Mouse (Mus musculus) embryonic facial prominence, embryonic 10.5 days (tissue): ENCODE data around the gene Ube2k. TPM values are rescaled to one million over a fixed set of nuclear protein-coding genes. Genes with fewer than 3 reads are reported as not detected.

Experiments used
- DNase-seq: peaks from one replicate; pipeline ENCODE4 v3.0.0-alpha.2; 2017; ENCODE audit warnings: low spot score
- H3K27ac ChIP-seq: fragments of 300-500 bp; sonication (generic); replicated peaks from 2 replicates; pipeline ENCODE4 v1.5.1; 2016; ENCODE audit warnings: mild to moderate bottlenecking
- H3K27me3 ChIP-seq: fragments of 300-500 bp; sonication (generic); replicated peaks from 2 replicates; pipeline ENCODE4 v1.6.1; 2016; ENCODE audit warnings: low read depth, mild to moderate bottlenecking; ENCODE audit not compliant: poor library complexity, severe bottlenecking
- H3K36me3 ChIP-seq: fragments of 300-500 bp; sonication (generic); replicated peaks from 2 replicates; pipeline ENCODE4 v1.6.1; 2016; ENCODE audit warnings: mild to moderate bottlenecking, moderate library complexity
- H3K4me1 ChIP-seq: fragments of 300-500 bp; sonication (generic); 2 replicates; pipeline ENCODE4 v1.6.1; 2016
- H3K4me3 ChIP-seq: fragments of 300-500 bp; sonication (generic); 2 replicates; pipeline ENCODE4 v1.5.1; 2016; ENCODE audit warnings: mild to moderate bottlenecking, moderate library complexity
- H3K9me3 ChIP-seq: fragments of 300-500 bp; sonication (generic); 2 replicates; pipeline ENCODE4 v1.6.1; 2016; ENCODE audit warnings: mild to moderate bottlenecking
- WGBS: fragments of 180-500 bp; shearing (Covaris S2); methylation state at CpG from one replicate; pipeline ENCODE4 v1.1.7; 2016; 5-methylcytosine and 5-hydroxymethylcytosine counted together
- polyA plus RNA-seq: library from polyadenylated mRNA; unstranded; fragments of >200 nt; fragmentation: Nextera tagmentation; extraction: Ambion mirVana; gene quantifications from 2 replicates; pipeline ENCODE4 v1.2.1, GENCODE M21; 2016

Gene Ube2k
- polyA plus RNA-seq, 1 experiment from 2014 or later: 216 TPM

- 92% methylated on average over 7 of the region's 7 CpGs for WGBS
- H3K36me3 ChIP-seq: peaks cover 73% of the 10 kb centered on the region
- no peaks in the 10 kb centered on the region for H3K9me3 ChIP-seq
- H3K27me3 ChIP-seq: no peaks in the 10 kb centered on the region
- no peaks in the 10 kb centered on the region for H3K4me1 ChIP-seq
- H3K4me3 ChIP-seq: no peak overlapping the region
- no peak overlapping the region for H3K27ac ChIP-seq
- no peak for DNase-seq
Observed at GRCm38 (mm10) chr5:65599681-65600080, 62.6 kb downstream of the Ube2k start.

- Histone ChIP-seq H3K9me3 (no peaks in the 10 kb centered on the region), H3K4me1 (no peaks in the 10 kb centered on the region), H3K4me3 (no peak overlapping the region), H3K27me3 (no peaks in the 10 kb centered on the region), H3K36me3 (peaks cover 52% of the 10 kb centered on the region), H3K27ac (no peak overlapping the region)
- 92% methylated on average over 1 of the region's 1 CpGs for WGBS
- DNase-seq: no peak
Observed at GRCm38 (mm10) chr5:65606820-65607219, 69.8 kb downstream of the Ube2k start.

- Histone ChIP-seq H3K27ac (no peak overlapping the region), H3K36me3 (peaks cover 70% of the 10 kb centered on the region)
Observed at GRCm38 (mm10) chr5:65609769-65610168, 72.7 kb downstream of the Ube2k start.

GRCm38 (mm10) chr5:65610541-65610940 lies 73.5 kb downstream of the Ube2k start:
- Histone ChIP-seq H3K27ac (no peak overlapping the region), H3K9me3 (no peaks in the 10 kb centered on the region), H3K27me3 (no peaks in the 10 kb centered on the region), H3K4me3 (no peak overlapping the region), H3K4me1 (no peaks in the 10 kb centered on the region), H3K36me3 (peaks cover 71% of the 10 kb centered on the region)
- no peak for DNase-seq
- 92% methylated on average over 4 of the region's 4 CpGs for WGBS

More at GRCm38 (mm10) chr5:65609769-65610168, 72.7 kb downstream of the Ube2k start:
- Histone ChIP-seq H3K4me1 (no peaks in the 10 kb centered on the region), H3K4me3 (no peak overlapping the region), H3K9me3 (no peaks in the 10 kb centered on the region), H3K27me3 (no peaks in the 10 kb centered on the region)
- 93% methylated on average over 5 of the region's 5 CpGs for WGBS
- DNase-seq: no peak

GRCm38 (mm10) chr5:65613152-65613924 lies 76.3 kb downstream of the Ube2k start:
- H3K4me3 ChIP-seq: no peak overlapping the region
- H3K36me3 ChIP-seq: peaks cover 84% of the 10 kb centered on the region
- DNase-seq: no peak
- no peaks in the 10 kb centered on the region for H3K4me1 ChIP-seq
- WGBS: 88% methylated on average over 9 of the region's 9 CpGs
- no peaks in the 10 kb centered on the region for H3K9me3 ChIP-seq
- no peak overlapping the region for H3K27ac ChIP-seq
- H3K27me3 ChIP-seq: no peaks in the 10 kb centered on the region

- no peaks in the 10 kb centered on the region for H3K4me1 ChIP-seq
- H3K9me3 ChIP-seq: no peaks in the 10 kb centered on the region
- peaks cover 91% of the 10 kb centered on the region for H3K36me3 ChIP-seq
- H3K27ac ChIP-seq: no peak overlapping the region
- no peak overlapping the region for H3K4me3 ChIP-seq
- H3K27me3 ChIP-seq: no peaks in the 10 kb centered on the region
- DNase-seq: no peak
Observed at GRCm38 (mm10) chr5:65624340-65624739, 87.3 kb downstream of the Ube2k start.

GRCm38 (mm10) chr5:65638896-65639295 lies 101.9 kb downstream of the Ube2k start:
- DNase-seq: no peak
- H3K36me3 ChIP-seq: peaks cover 100% of the 10 kb centered on the region
- WGBS: 97% methylated on average over 1 of the region's 1 CpGs
- H3K27ac ChIP-seq: no peak overlapping the region
- no peak overlapping the region for H3K4me3 ChIP-seq
- no peaks in the 10 kb centered on the region for H3K4me1 ChIP-seq
- H3K27me3 ChIP-seq: no peaks in the 10 kb centered on the region
- no peaks in the 10 kb centered on the region for H3K9me3 ChIP-seq

Other genes with a start within 250 kb of the Ube2k start
- gene Rfc1, start 201.6 kb upstream of the Ube2k start, polyA plus RNA-seq: 103 and 108 TPM in 2 replicates
- gene Klb, start 188.9 kb upstream of the Ube2k start, polyA plus RNA-seq: not detected in 2 replicates
- 987 and 1,000 TPM in 2 replicates for gene Rpl9, start 145.8 kb upstream of the Ube2k start, polyA plus RNA-seq
- gene Lias, start 145.7 kb upstream of the Ube2k start, polyA plus RNA-seq: 67.4 and 68.4 TPM in 2 replicates
- gene Ugdh, start 101.3 kb upstream of the Ube2k start, polyA plus RNA-seq: 92.7 and 95.4 TPM in 2 replicates
- gene Gm43552, start 44.4 kb upstream of the Ube2k start, polyA plus RNA-seq: not detected in 2 replicates
- 56.0 and 69.3 TPM in 2 replicates for gene Smim14, start within 50 bp of the Ube2k start, polyA plus RNA-seq
- gene Pds5a, start 161.0 kb downstream of the Ube2k start, polyA plus RNA-seq: 93.2 and 98.1 TPM in 2 replicates
- 37.0 and 37.5 TPM in 2 replicates for gene N4bp2, start 226.3 kb downstream of the Ube2k start, polyA plus RNA-seq